ENCODE assay signal across 8 mouse cellular contexts in genomic region chr9:29585746-29586380, GRCm38 (mm10).
A peak's percentile ranks its signal among the peaks of the same experiment; 100 is the strongest.
DNase-seq lines count a peak whose midpoint lies in the region; ATAC-seq and TF ChIP-seq lines count a peak whose summit lies in the region.

No protein-coding gene starts in this region.

- H3K36me3 ChIP-seq in testis, adult 2 months (ENCODE audit: control insufficient read depth, insufficient read depth, low read length): no peaks in the 10 kb centered on the region
- H3K36me3 ChIP-seq in embryonic facial prominence, embryonic 11.5 days (replicated peaks; ENCODE audit: control insufficient read depth, insufficient read depth, low read depth, low read length): no peaks in the 10 kb centered on the region
- no peaks in the 10 kb centered on the region for H3K36me3 ChIP-seq in liver, postnatal 0 days (replicated peaks; ENCODE audit: insufficient read depth, low read length)

- H3K4me3 ChIP-seq in testis, adult 2 months (ENCODE audit: control insufficient read depth, low read depth, low read length): no peak overlapping the region
- no peak overlapping the region for H3K4me3 ChIP-seq in embryonic facial prominence, embryonic 11.5 days (ENCODE audit: low read depth, low read length)
- H3K4me3 ChIP-seq in liver, postnatal 0 days (ENCODE audit: low read depth, low read length): no peak overlapping the region

- TF ChIP-seq POLR2A in testis, adult 2 months (IDR thresholded peaks at IDR 0.05; ENCODE audit: control insufficient read depth, low read depth, low read length): no peak

- no peak for TF ChIP-seq EP300 in liver, postnatal 0 days (IDR thresholded peaks at IDR 0.05; ENCODE audit: low read depth)

- H3K9ac ChIP-seq in embryonic facial prominence, embryonic 11.5 days (replicated peaks; ENCODE audit: low read length): no peak overlapping the region
- no peak overlapping the region for H3K9ac ChIP-seq in liver, postnatal 0 days (replicated peaks)

- no peak for DNase-seq in testis, postnatal 14 days (ENCODE audit: low spot score)
- DNase-seq in brain, adult 2 months (ENCODE audit: low read depth, low spot score): peak; percentile 92
- peak; percentile 73 for DNase-seq in embryonic facial prominence, embryonic 11.5 days (ENCODE audit: low spot score)
- peak; percentile 76 to 79 for DNase-seq in kidney, postnatal 4 days
- DNase-seq in liver, postnatal 0 days: peak; percentile 26
- peak; percentile 68 for DNase-seq in testis, postnatal 10 days (ENCODE audit: low spot score)

- H3K9me3 ChIP-seq in embryonic facial prominence, embryonic 11.5 days (replicated peaks; ENCODE audit: control insufficient read depth, low read length): no peaks in the 10 kb centered on the region
- H3K9me3 ChIP-seq in liver, postnatal 0 days (ENCODE audit: low read length): no peaks in the 10 kb centered on the region

- WGBS in embryonic facial prominence, embryonic 11.5 days: 59% methylated on average over 8 of the region's 8 CpGs
- WGBS in liver, postnatal 0 days (ENCODE audit: insufficient replicate concordance): 51% methylated on average over 8 of the region's 8 CpGs

- peak; percentile 48; the same call in 1 of the 2 replicates for TF ChIP-seq CTCF in testis, adult 2 months (IDR thresholded peaks at IDR 0.05; ENCODE audit: control insufficient read depth, insufficient read depth, insufficient replicate concordance, low read depth, low read length)
- TF ChIP-seq CTCF in liver, postnatal 0 days (IDR thresholded peaks at IDR 0.05; ENCODE audit: low read depth): peak; percentile 54

- no peaks in the 10 kb centered on the region for H3K27me3 ChIP-seq in testis, adult 2 months (ENCODE audit: control insufficient read depth, insufficient read depth, low read length)
- H3K27me3 ChIP-seq in embryonic facial prominence, embryonic 11.5 days (ENCODE audit: control insufficient read depth, insufficient read depth, low read length): no peaks in the 10 kb centered on the region
- H3K27me3 ChIP-seq in liver, postnatal 0 days (ENCODE audit: insufficient read depth, low read length): no peaks in the 10 kb centered on the region

- no peak overlapping the region for H3K4me2 ChIP-seq in embryonic facial prominence, embryonic 11.5 days (ENCODE audit: low read depth, low read length)
- H3K4me2 ChIP-seq in liver, postnatal 0 days (ENCODE audit: low read depth, low read length): no peak overlapping the region

- ATAC-seq in embryonic facial prominence, embryonic 11.5 days (replicated peaks; ENCODE audit: insufficient number of reproducible peaks, low FRiP score, low TSS enrichment, low read depth): no peak
- ATAC-seq in liver, postnatal 0 days: no peak
- no peak for ATAC-seq in erythroblast, adult 5-6 weeks (replicated peaks; ENCODE audit: low FRiP score, poor library complexity, severe bottlenecking)

- no peaks in the 10 kb centered on the region for H3K4me1 ChIP-seq in testis, adult 2 months (ENCODE audit: control insufficient read depth, insufficient read depth, low read length)
- H3K4me1 ChIP-seq in embryonic facial prominence, embryonic 11.5 days (ENCODE audit: control insufficient read depth, insufficient read depth, low read length): no peaks in the 10 kb centered on the region
- H3K4me1 ChIP-seq in liver, postnatal 0 days (ENCODE audit: insufficient read depth): no peaks in the 10 kb centered on the region

- no peak overlapping the region for H3K27ac ChIP-seq in testis, adult 2 months (ENCODE audit: control insufficient read depth, insufficient read depth, low read depth, low read length)
- H3K27ac ChIP-seq in embryonic facial prominence, embryonic 11.5 days (replicated peaks; ENCODE audit: low read depth, low read length): no peak overlapping the region
- no peak overlapping the region for H3K27ac ChIP-seq in liver, postnatal 0 days (ENCODE audit: low read depth)
